Mouse (Mus musculus) forebrain, postnatal 0 days (tissue): ENCODE data around the gene Usp12. TPM values are rescaled to one million over a fixed set of nuclear protein-coding genes. Genes with fewer than 3 reads are reported as not detected.
A peak's percentile ranks its signal among the peaks of the same experiment; 100 is the strongest.

ENCODE experiments used
- ATAC-seq: fragments of 200-750 bp; cut with Nextera tagmentation; 2 replicates; pipeline ENCODE4 v1.8.0; 2017; ENCODE audit warnings: mild to moderate bottlenecking, moderate library complexity
- DNase-seq: peaks from one replicate; pipeline ENCODE4 v3.0.0-alpha.2; 2015
- H3K27ac ChIP-seq: fragments of 300-500 bp; sonication (generic); 2 replicates; pipeline ENCODE4 v1.5.1; 2014; ENCODE audit warnings: low read depth, mild to moderate bottlenecking, antibody characterized with exemption, low read length, moderate library complexity, mixed read lengths
- H3K27me3 ChIP-seq: fragments of 300-500 bp; sonication (generic); 2 replicates; pipeline ENCODE4 v1.6.1; 2014; ENCODE audit warnings: mild to moderate bottlenecking, low read length, mixed read lengths; ENCODE audit not compliant: insufficient read depth
- H3K36me3 ChIP-seq: fragments of 300-500 bp; sonication (generic); 2 replicates; pipeline ENCODE4 v1.6.1; 2014; ENCODE audit warnings: mild to moderate bottlenecking, moderate library complexity; ENCODE audit not compliant: insufficient read depth
- H3K4me1 ChIP-seq: fragments of 300-500 bp; sonication (generic); 2 replicates; pipeline ENCODE4 v1.6.1; 2014; ENCODE audit warnings: antibody characterized with exemption; ENCODE audit not compliant: insufficient read depth
- H3K4me2 ChIP-seq: fragments of 300-500 bp; sonication (generic); 2 replicates; pipeline ENCODE4 v1.6.1; 2014; ENCODE audit warnings: low read depth, mild to moderate bottlenecking, moderate library complexity
- H3K4me3 ChIP-seq: fragments of 300-500 bp; sonication (generic); 2 replicates; pipeline ENCODE4 v1.5.1; 2014; ENCODE audit warnings: low read depth, low read length, mixed read lengths
- H3K9ac ChIP-seq: fragments of 300-500 bp; sonication (generic); 2 replicates; pipeline ENCODE4 v1.6.1; 2014; ENCODE audit warnings: mild to moderate bottlenecking
- H3K9me3 ChIP-seq: fragments of 300-500 bp; sonication (generic); 2 replicates; pipeline ENCODE4 v1.6.1; 2016; ENCODE audit warnings: low read length
- CTCF ChIP-seq: sonication (generic); IDR thresholded peaks from 2 replicates; pipeline ENCODE4 v1.5.1; 2016; ENCODE audit warnings: antibody characterized with exemption, control low read depth, low read depth
- WGBS: fragments of 180-500 bp; shearing (Covaris S2); extraction: QIAGEN DNeasy Blood & Tissue Kit; methylation state at CpG from one replicate; pipeline ENCODE4 v1.1.7; 2014; 5-methylcytosine and 5-hydroxymethylcytosine counted together
- polyA plus RNA-seq: library from polyadenylated mRNA; unstranded; fragments of >200 nt; fragmentation: Nextera tagmentation; extraction: Ambion mirVana; gene quantifications from 2 replicates; pipeline ENCODE4 v1.2.1, GENCODE M21; 2015
- total RNA-seq: library from RNA; depleted of rRNA; stranded (reverse); fragments of >200 nt; gene quantifications from 2 replicates; pipeline ENCODE4 v1.2.3, GENCODE M21; 2014

Usp12 gene
- total and polyA plus RNA-seq, 2 experiments from 2014 or later = 16.2 to 31.1 TPM

- H3K4me1 ChIP-seq = no peaks in the 10 kb centered on the region; the same call in 1 of the 2 replicates
- no peaks in the 10 kb centered on the region for H3K27me3 ChIP-seq
- ATAC-seq (no peak), DNase-seq (no peak)
- H3K4me3 ChIP-seq = no peak overlapping the region
- no peak for TF ChIP-seq CTCF
- H3K9me3 ChIP-seq = no peaks in the 10 kb centered on the region
- H3K4me2 ChIP-seq = no peak overlapping the region
- WGBS = 71% methylated on average over 4 of the region's 4 CpGs
- no peak overlapping the region for H3K9ac ChIP-seq
- peaks cover 5% of the 10 kb centered on the region; the same call in 1 of the 2 replicates for H3K36me3 ChIP-seq
- H3K27ac ChIP-seq = no peak overlapping the region
Observed at GRCm38 (mm10) chr5:146727006-146727405, 67.8 kb downstream of the Usp12 start.

GRCm38 (mm10) chr5:146724956-146725355 is 69.8 kb downstream of the Usp12 start:
- H3K27me3 ChIP-seq = no peaks in the 10 kb centered on the region
- no peaks in the 10 kb centered on the region; the same call in 1 of the 2 replicates for H3K4me1 ChIP-seq
- WGBS = 35% methylated on average over 3 of the region's 3 CpGs
- no peak overlapping the region for H3K27ac ChIP-seq
- no peaks in the 10 kb centered on the region for H3K36me3 ChIP-seq
- no peak for TF ChIP-seq CTCF
- no peaks in the 10 kb centered on the region for H3K9me3 ChIP-seq
- H3K4me3 ChIP-seq = no peak overlapping the region
- DNase-seq (peak; percentile 49), ATAC-seq (peak; percentile 67)
- no peak overlapping the region for H3K9ac ChIP-seq
- H3K4me2 ChIP-seq = no peak overlapping the region

GRCm38 (mm10) chr5:146723452-146723851 is 71.4 kb downstream of the Usp12 start:
- H3K4me2 ChIP-seq = no peak overlapping the region
- no peaks in the 10 kb centered on the region for H3K9me3 ChIP-seq
- H3K9ac ChIP-seq = no peak overlapping the region
- TF ChIP-seq CTCF = peak; percentile 29; the same call in 1 of the 2 replicates
- H3K27me3 ChIP-seq = no peaks in the 10 kb centered on the region
- DNase-seq (no peak), ATAC-seq (no peak)
- no peaks in the 10 kb centered on the region for H3K36me3 ChIP-seq
- no peaks in the 10 kb centered on the region; the same call in 1 of the 2 replicates for H3K4me1 ChIP-seq
- WGBS = 96% methylated on average over 5 of the region's 5 CpGs
- no peak overlapping the region for H3K27ac ChIP-seq
- no peak overlapping the region for H3K4me3 ChIP-seq

- H3K27ac ChIP-seq = 0 out of 2 replicates have a peak overlapping the region, but pooled peaks have one; percentile 0
- H3K4me2 ChIP-seq = no peak overlapping the region
- no peaks in the 10 kb centered on the region for H3K27me3 ChIP-seq
- WGBS = 53% methylated on average over 14 of the region's 14 CpGs
- ATAC-seq = peak; percentile 84
- no peak for TF ChIP-seq CTCF
- H3K36me3 ChIP-seq = no peaks in the 10 kb centered on the region
- DNase-seq = peak; percentile 62
- H3K9ac ChIP-seq = no peak overlapping the region
- no peaks in the 10 kb centered on the region for H3K9me3 ChIP-seq
- H3K4me3 ChIP-seq = no peak overlapping the region
- H3K4me1 ChIP-seq = no peaks in the 10 kb centered on the region; the same call in 1 of the 2 replicates
Observed at GRCm38 (mm10) chr5:146722226-146722625, 72.6 kb downstream of the Usp12 start.

GRCm38 (mm10) chr5:146719584-146720356 is 75.0 kb downstream of the Usp12 start:
- Histone ChIP-seq H3K4me2 (no peak overlapping the region), H3K9me3 (no peaks in the 10 kb centered on the region), H3K27me3 (no peaks in the 10 kb centered on the region), H3K36me3 (no peaks in the 10 kb centered on the region), H3K9ac (no peak overlapping the region), H3K27ac (no peak overlapping the region), H3K4me1 (no peaks in the 10 kb centered on the region; the same call in 1 of the 2 replicates), H3K4me3 (no peak overlapping the region)
- no peak for DNase-seq
- ATAC-seq = no peak
- no peak for TF ChIP-seq CTCF
- 78% methylated on average over 27 of the region's 27 CpGs for WGBS

- ATAC-seq = no peak
- no peaks in the 10 kb centered on the region for H3K36me3 ChIP-seq
- H3K27me3 ChIP-seq = no peaks in the 10 kb centered on the region
- H3K9me3 ChIP-seq = no peaks in the 10 kb centered on the region
- H3K4me2 ChIP-seq = no peak overlapping the region
- WGBS = 92% methylated on average over 12 of the region's 12 CpGs
- no peak for TF ChIP-seq CTCF
- H3K27ac ChIP-seq = no peak overlapping the region
- no peak overlapping the region for H3K4me3 ChIP-seq
- no peak overlapping the region for H3K9ac ChIP-seq
- DNase-seq = no peak
- H3K4me1 ChIP-seq = 0 out of 2 replicates have a peak, but pooled peaks cover 6% of the 10 kb centered on the region
Observed at GRCm38 (mm10) chr5:146713836-146714235, 81.0 kb downstream of the Usp12 start.

- Histone ChIP-seq H3K27me3 (no peaks in the 10 kb centered on the region), H3K36me3 (no peaks in the 10 kb centered on the region), H3K4me3 (no peak overlapping the region), H3K27ac (peak overlapping the region; percentile 40), H3K9ac (no peak overlapping the region), H3K9me3 (no peaks in the 10 kb centered on the region), H3K4me1 (0 out of 2 replicates have a peak, but pooled peaks cover 6% of the 10 kb centered on the region), H3K4me2 (no peak overlapping the region)
- ATAC-seq (peak; percentile 59), DNase-seq (peak; percentile 63)
- TF ChIP-seq CTCF = no peak
- WGBS = 28% methylated on average over 10 of the region's 10 CpGs
Observed at GRCm38 (mm10) chr5:146713088-146713487, 81.7 kb downstream of the Usp12 start.
